In the genomic region with DNA sequence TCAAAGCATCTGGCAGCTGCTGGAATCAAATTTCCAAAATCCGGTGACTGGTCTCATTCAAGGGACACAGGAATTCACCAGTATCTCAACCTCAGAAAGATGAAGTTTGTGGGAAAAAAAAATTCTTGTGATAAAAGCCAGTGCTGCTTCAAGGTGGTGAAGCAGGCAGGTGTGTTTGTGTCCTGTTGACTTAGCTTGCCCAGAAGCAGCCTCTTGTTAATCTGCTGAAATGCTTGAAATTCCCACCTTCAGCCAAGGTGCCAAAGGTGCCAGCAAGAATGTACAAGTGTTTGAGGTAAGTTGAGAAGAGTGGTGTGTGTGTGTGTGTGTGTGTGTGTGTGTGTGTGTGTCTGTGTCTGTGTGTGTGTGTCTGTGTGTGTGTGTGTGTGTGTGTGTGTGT, we compare ENCODE assay signal across 22 mouse cellular contexts. TPM values are rescaled to one million over a fixed set of nuclear protein-coding genes. Genes with fewer than 3 reads are reported as not detected.
A peak's percentile ranks its signal among the peaks of the same experiment; 100 is the strongest.
DNase-seq lines count a peak whose midpoint lies in the region; ATAC-seq lines count a peak whose summit lies in the region.
"Had no signal": no experiment of that assay in that cellular context is flagged by ENCODE, and none has a peak within 500 bp of the region (broad histone marks: within the 10 kb centered on the region; RNA-seq: fewer than 3 reads in every experiment).

No protein-coding gene starts in this region.

- no peak overlapping the region for H3K4me3 ChIP-seq in embryonic facial prominence, embryonic 11.5 days (ENCODE audit: low read depth, low read length)
- no peak overlapping the region for H3K4me3 ChIP-seq in embryonic facial prominence, embryonic 10.5 days
- no peak overlapping the region for H3K4me3 ChIP-seq in lung, embryonic 16.5 days (ENCODE audit: low read length)
- H3K4me3 ChIP-seq in intestine, embryonic 16.5 days (ENCODE audit: low read length), result no peak overlapping the region
- H3K4me3 ChIP-seq in liver, embryonic 11.5 days (ENCODE audit: low read depth, low read length), result no peak overlapping the region
- H3K4me3 ChIP-seq: forebrain, embryonic 12.5 days; gastrocnemius, adult 2 months; heart, embryonic 13.5 days; hindbrain, embryonic 12.5 days had no signal

- H3K4me2 ChIP-seq in embryonic facial prominence, embryonic 11.5 days (ENCODE audit: low read depth, low read length), result no peak overlapping the region
- H3K4me2 ChIP-seq in lung, embryonic 16.5 days (ENCODE audit: low read depth, low read length), result no peak overlapping the region
- H3K4me2 ChIP-seq in intestine, embryonic 16.5 days (ENCODE audit: low read depth, low read length), result no peak overlapping the region
- no peak overlapping the region for H3K4me2 ChIP-seq in liver, embryonic 11.5 days
- H3K4me2 ChIP-seq: forebrain, embryonic 12.5 days; heart, embryonic 13.5 days; hindbrain, embryonic 12.5 days had no signal

- 30% methylated on average over 1 of the region's 1 CpGs for WGBS in embryonic facial prominence, embryonic 11.5 days
- WGBS in embryonic facial prominence, embryonic 10.5 days, result 48% methylated on average over 1 of the region's 1 CpGs
- 23% methylated on average over 1 of the region's 1 CpGs for WGBS in lung, embryonic 16.5 days
- WGBS in intestine, embryonic 16.5 days, result 59% methylated on average over 1 of the region's 1 CpGs
- WGBS in liver, embryonic 11.5 days, result 67% methylated on average over 1 of the region's 1 CpGs

- no peak overlapping the region for H3K9ac ChIP-seq in embryonic facial prominence, embryonic 11.5 days (replicated peaks; ENCODE audit: low read length)
- no peak overlapping the region for H3K9ac ChIP-seq in lung, embryonic 16.5 days (ENCODE audit: low read length)
- H3K9ac ChIP-seq in intestine, embryonic 16.5 days (ENCODE audit: low read depth, low read length), result no peak overlapping the region
- H3K9ac ChIP-seq in liver, embryonic 11.5 days (ENCODE audit: low read depth, low read length), result no peak overlapping the region
- H3K9ac ChIP-seq: forebrain, embryonic 12.5 days; heart, embryonic 13.5 days; hindbrain, embryonic 12.5 days had no signal

- no peaks in the 10 kb centered on the region for H3K27me3 ChIP-seq in embryonic facial prominence, embryonic 11.5 days (ENCODE audit: control insufficient read depth, insufficient read depth, low read length)
- no peaks in the 10 kb centered on the region for H3K27me3 ChIP-seq in embryonic facial prominence, embryonic 10.5 days (replicated peaks; ENCODE audit: low read depth, poor library complexity, severe bottlenecking)
- H3K27me3 ChIP-seq in lung, embryonic 16.5 days (ENCODE audit: control insufficient read depth, insufficient read depth, low read depth, low read length), result no peaks in the 10 kb centered on the region
- H3K27me3 ChIP-seq in intestine, embryonic 16.5 days (replicated peaks; ENCODE audit: control insufficient read depth, insufficient read depth, low read length), result no peaks in the 10 kb centered on the region
- H3K27me3 ChIP-seq in liver, embryonic 11.5 days (replicated peaks; ENCODE audit: control insufficient read depth, insufficient read depth, low read length), result no peaks in the 10 kb centered on the region
- H3K27me3 ChIP-seq: hindbrain, embryonic 12.5 days had no signal

- ATAC-seq in embryonic facial prominence, embryonic 11.5 days (replicated peaks; ENCODE audit: insufficient number of reproducible peaks, low FRiP score, low TSS enrichment, low read depth), result no peak
- ATAC-seq in lung, embryonic 16.5 days (ENCODE audit: low read depth), result peak; percentile 90
- no peak for ATAC-seq in intestine, embryonic 16.5 days
- ATAC-seq in liver, embryonic 11.5 days (replicated peaks; ENCODE audit: low FRiP score), result no peak
- ATAC-seq: CD4-positive, CD25-positive, alpha-beta regulatory T cell, adult 4 months; forebrain, embryonic 16.5 days; hindbrain, embryonic 16.5 days had no signal

- DNase-seq in embryonic facial prominence, embryonic 11.5 days (ENCODE audit: low spot score), result peak; percentile 40
- DNase-seq in embryonic facial prominence, embryonic 10.5 days (ENCODE audit: low spot score), result no peak
- DNase-seq in lung, postnatal 25 days (ENCODE audit: low spot score), result peak; percentile 75
- DNase-seq in liver, embryonic 11.5 days (ENCODE audit: low spot score), result no peak
- no peak for DNase-seq in right cerebral cortex, adult 18-20 months
- DNase-seq: adrenal gland, postnatal 10 days; B cell, adult 2 months; cerebellum, adult 11-12 months; cerebellum, adult 9-10 months; cerebellum, postnatal 36 days; gastrocnemius, adult 2 months; gastrocnemius, postnatal 25 days; heart, postnatal 36 days had no signal

- no peak overlapping the region for H3K27ac ChIP-seq in embryonic facial prominence, embryonic 11.5 days (replicated peaks; ENCODE audit: low read depth, low read length)
- H3K27ac ChIP-seq in embryonic facial prominence, embryonic 10.5 days (replicated peaks), result no peak overlapping the region
- H3K27ac ChIP-seq in lung, embryonic 16.5 days (ENCODE audit: low read length), result peak overlapping the region; percentile 80
- no peak overlapping the region for H3K27ac ChIP-seq in intestine, embryonic 16.5 days (ENCODE audit: low read length)
- no peak overlapping the region for H3K27ac ChIP-seq in liver, embryonic 11.5 days (ENCODE audit: low read depth, low read length)
- H3K27ac ChIP-seq: forebrain, embryonic 12.5 days; gastrocnemius, adult 2 months; heart, embryonic 13.5 days; hindbrain, embryonic 12.5 days had no signal

- H3K4me1 ChIP-seq in embryonic facial prominence, embryonic 11.5 days (ENCODE audit: control insufficient read depth, insufficient read depth, low read length), result no peaks in the 10 kb centered on the region
- H3K4me1 ChIP-seq in embryonic facial prominence, embryonic 10.5 days, result peaks cover 9% of the 10 kb centered on the region; the same call in 1 of the 2 replicates
- peaks cover 6% of the 10 kb centered on the region for H3K4me1 ChIP-seq in lung, embryonic 16.5 days (replicated peaks; ENCODE audit: control insufficient read depth, insufficient read depth, low read length)
- H3K4me1 ChIP-seq in intestine, embryonic 16.5 days (ENCODE audit: control insufficient read depth, insufficient read depth, low read length), result no peaks in the 10 kb centered on the region
- no peaks in the 10 kb centered on the region for H3K4me1 ChIP-seq in liver, embryonic 11.5 days (replicated peaks; ENCODE audit: control insufficient read depth, insufficient read depth, low read length)
- H3K4me1 ChIP-seq: forebrain, embryonic 12.5 days; heart, embryonic 13.5 days; hindbrain, embryonic 12.5 days had no signal

- H3K9me3 ChIP-seq in embryonic facial prominence, embryonic 11.5 days (replicated peaks; ENCODE audit: control insufficient read depth, low read length), result no peaks in the 10 kb centered on the region
- no peaks in the 10 kb centered on the region for H3K9me3 ChIP-seq in embryonic facial prominence, embryonic 10.5 days
- H3K9me3 ChIP-seq in lung, embryonic 16.5 days (ENCODE audit: control insufficient read depth, low read length), result no peaks in the 10 kb centered on the region
- H3K9me3 ChIP-seq in intestine, embryonic 16.5 days (ENCODE audit: control insufficient read depth, low read length), result no peaks in the 10 kb centered on the region
- H3K9me3 ChIP-seq in liver, embryonic 11.5 days (ENCODE audit: control insufficient read depth, low read length), result no peaks in the 10 kb centered on the region
- H3K9me3 ChIP-seq: forebrain, embryonic 12.5 days; heart, embryonic 13.5 days; hindbrain, embryonic 12.5 days had no signal

- no peaks in the 10 kb centered on the region for H3K36me3 ChIP-seq in embryonic facial prominence, embryonic 11.5 days (replicated peaks; ENCODE audit: control insufficient read depth, insufficient read depth, low read depth, low read length)
- no peaks in the 10 kb centered on the region for H3K36me3 ChIP-seq in embryonic facial prominence, embryonic 10.5 days (replicated peaks)
- H3K36me3 ChIP-seq in lung, embryonic 16.5 days (ENCODE audit: control insufficient read depth, insufficient read depth, low read length), result no peaks in the 10 kb centered on the region
- H3K36me3 ChIP-seq in intestine, embryonic 16.5 days (ENCODE audit: control insufficient read depth, insufficient read depth, low read length), result no peaks in the 10 kb centered on the region
- no peaks in the 10 kb centered on the region for H3K36me3 ChIP-seq in liver, embryonic 11.5 days (ENCODE audit: control insufficient read depth, insufficient read depth, low read length)
- H3K36me3 ChIP-seq: forebrain, embryonic 12.5 days; G1E; heart, embryonic 13.5 days; hindbrain, embryonic 12.5 days had no signal

RNA-seq across cellular contexts. Expression of a gene that starts 6.2 kb away (rescaled TPM):
- polyA plus RNA-seq in embryonic facial prominence, embryonic 11.5 days (2014; fragmentation: Nextera tagmentation; extraction: Ambion mirVana), result 18.6 and 19.5 TPM in 2 replicates
- 18.8 and 19.1 TPM in 2 replicates for polyA plus RNA-seq in embryonic facial prominence, embryonic 10.5 days (2016; fragmentation: Nextera tagmentation; extraction: Ambion mirVana)
- 48.5 and 52.7 TPM in 2 replicates for polyA plus RNA-seq in lung, embryonic 16.5 days (2015; fragmentation: Nextera tagmentation; extraction: Ambion mirVana)
- 11.7 and 15.3 TPM in 2 replicates for polyA plus RNA-seq in intestine, embryonic 16.5 days (2015; fragmentation: Nextera tagmentation; extraction: Ambion mirVana)
- 2.0 and 2.3 TPM in 2 replicates for polyA plus RNA-seq in liver, embryonic 11.5 days (2014; fragmentation: Nextera tagmentation; extraction: Ambion mirVana)
- polyA plus RNA-seq: CD4-positive, CD25-positive, alpha-beta regulatory T cell, adult 4 months; G1E had no signal

Comparison
In these comparisons a context has a peak if more than half of its experiments do, and no peak if none do; other contexts are left out.
1. DNase-seq: peak in embryonic facial prominence, embryonic 11.5 days (single experiment) and lung, postnatal 25 days (single experiment); none in embryonic facial prominence, embryonic 10.5 days (single experiment), liver, embryonic 11.5 days (single experiment) and right cerebral cortex, adult 18-20 months (single experiment).